In the genomic region with DNA sequence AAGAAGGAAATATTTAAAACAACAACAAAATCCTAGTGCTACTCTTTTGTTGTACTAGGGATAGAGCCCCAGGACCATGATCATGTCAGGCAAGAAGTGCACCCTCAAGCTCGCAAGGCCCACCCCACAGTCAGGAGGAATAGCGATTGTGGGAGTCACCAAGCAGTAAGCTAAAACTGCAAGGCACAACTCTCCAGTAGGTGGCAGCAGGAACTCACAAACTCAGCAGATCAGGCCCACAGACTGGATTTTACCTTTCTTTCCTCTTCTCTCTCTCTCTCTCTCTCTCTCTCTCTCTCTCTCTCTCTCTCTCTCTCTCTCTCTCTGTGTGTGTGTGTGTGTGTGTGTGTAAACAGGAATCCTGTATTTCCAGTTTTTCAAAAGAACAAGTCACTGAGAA, we compare ENCODE assay signal across 8 mouse cellular contexts. TPM values are rescaled to one million over a fixed set of nuclear protein-coding genes. Genes with fewer than 3 reads are reported as not detected.
DNase-seq lines count a peak whose midpoint lies in the region; ATAC-seq lines count a peak whose summit lies in the region.

No protein-coding gene starts in this region.

- no peak overlapping the region for H3K4me3 ChIP-seq in liver, embryonic 12.5 days
- H3K4me3 ChIP-seq in stomach, embryonic 16.5 days (replicated peaks; ENCODE audit: low read length), result no peak overlapping the region

- H3K36me3 ChIP-seq in liver, embryonic 12.5 days, result no peaks in the 10 kb centered on the region
- H3K36me3 ChIP-seq in stomach, embryonic 16.5 days (ENCODE audit: control insufficient read depth, insufficient read depth, low read length), result no peaks in the 10 kb centered on the region

- no peak for ATAC-seq in liver, embryonic 12.5 days
- ATAC-seq in stomach, embryonic 16.5 days (ENCODE audit: insufficient read depth, low FRiP score), result peak; percentile 71

- 0 out of 2 replicates have a peak, but pooled peaks cover 3% of the 10 kb centered on the region for H3K27me3 ChIP-seq in liver, embryonic 12.5 days (replicated peaks)
- no peaks in the 10 kb centered on the region for H3K27me3 ChIP-seq in stomach, embryonic 16.5 days (ENCODE audit: control insufficient read depth, insufficient read depth, low read length)

- intact Hi-C loops in left cerebral cortex, postnatal 4 days (cut with DNase I), result no loop called here

- no peak overlapping the region for H3K4me2 ChIP-seq in liver, embryonic 12.5 days
- no peak overlapping the region for H3K4me2 ChIP-seq in stomach, embryonic 16.5 days (ENCODE audit: low read depth, low read length)

- DNase-seq in liver, result peak; percentile 63
- DNase-seq in cerebellum, adult 9-11 months, result peak; percentile 83
- peak; percentile 77 to 89 for DNase-seq in frontal cortex, postnatal 36 days (ENCODE audit: low spot score in 2 of 2)
- DNase-seq in kidney, adult 18-20 months, result peak; percentile 80
- peak; percentile 80 for DNase-seq in left cerebral cortex, postnatal 4 days
- DNase-seq in naive thymus-derived CD4-positive, alpha-beta T cell, adult 2 months (ENCODE audit: low read depth), result peak; percentile 75

- 9% methylated on average over 2 of the region's 2 CpGs for WGBS in liver, embryonic 12.5 days (ENCODE audit: insufficient replicate concordance)
- 9% methylated on average over 2 of the region's 2 CpGs for WGBS in stomach, embryonic 16.5 days

- no peaks in the 10 kb centered on the region for H3K4me1 ChIP-seq in liver, embryonic 12.5 days
- peaks cover 13% of the 10 kb centered on the region for H3K4me1 ChIP-seq in stomach, embryonic 16.5 days (ENCODE audit: control insufficient read depth, insufficient read depth, low read length)

- no peak overlapping the region for H3K27ac ChIP-seq in liver, embryonic 12.5 days
- no peak overlapping the region for H3K27ac ChIP-seq in stomach, embryonic 16.5 days (ENCODE audit: low read length)

- H3K9ac ChIP-seq in liver, embryonic 12.5 days, result no peak overlapping the region
- no peak overlapping the region for H3K9ac ChIP-seq in stomach, embryonic 16.5 days (ENCODE audit: low read length)

- no peaks in the 10 kb centered on the region for H3K9me3 ChIP-seq in liver, embryonic 12.5 days (replicated peaks)
- no peaks in the 10 kb centered on the region for H3K9me3 ChIP-seq in stomach, embryonic 16.5 days (replicated peaks; ENCODE audit: control insufficient read depth, low read length)

RNA-seq across cellular contexts. Expression of a gene that starts 0.4 kb away (rescaled TPM):
- polyA plus RNA-seq in liver, embryonic 12.5 days (2016; fragmentation: Nextera tagmentation; extraction: Ambion mirVana), result not detected in 2 replicates
- not detected for total RNA-seq in left cerebral cortex, postnatal 4 days (2021)
- polyA plus RNA-seq in stomach, embryonic 16.5 days (2015; fragmentation: Nextera tagmentation; extraction: Ambion mirVana), result not detected in 2 replicates

RNA-seq across cellular contexts. Expression of a gene that starts 24.5 kb away (rescaled TPM):
- polyA plus RNA-seq in liver, embryonic 12.5 days (2016; fragmentation: Nextera tagmentation; extraction: Ambion mirVana), result 0.02 TPM in 1 of 2 replicates, not detected in the other
- total RNA-seq in left cerebral cortex, postnatal 4 days (2021), result 1 to 10 TPM; 3.9 to 4.1 TPM
- polyA plus RNA-seq in stomach, embryonic 16.5 days (2015; fragmentation: Nextera tagmentation; extraction: Ambion mirVana), result 1.1 and 1.4 TPM in 2 replicates
